Mouse (Mus musculus) CH12.LX (cell line): ENCODE measurements around the gene Wdr4. TPM values are rescaled to one million over a fixed set of nuclear protein-coding genes. Genes with fewer than 3 reads are reported as not detected.

ENCODE experiments used
- DNase-seq: peaks from one replicate; pipeline ENCODE4 v3.0.0-alpha.2; 2013; ENCODE audit errors: extremely low read depth
- H3K27ac ChIP-seq: 2 replicates; pipeline ENCODE4 v1.5.1; 2012; ENCODE audit warnings: low read depth, mild to moderate bottlenecking, control low read depth, moderate library complexity; ENCODE audit not compliant: insufficient read depth
- H3K27me3 ChIP-seq: replicated peaks from 2 replicates; pipeline ENCODE3; 2012; ENCODE audit warnings: inconsistent platforms
- H3K36me3 ChIP-seq, 2 experiments: replicated peaks in 1 of 2; 2 replicates each; pipeline versions ENCODE3 to v1.6.1; 2012; ENCODE audit warnings: inconsistent platforms in 1 of 2, low read length in 1 of 2, mild to moderate bottlenecking in 1 of 2, mixed read lengths in 1 of 2, moderate library complexity in 1 of 2; ENCODE audit not compliant: control insufficient read depth in 1 of 2, insufficient read depth in 1 of 2
- H3K4me1 ChIP-seq, 2 experiments: 2 replicates each; pipeline ENCODE4 v1.6.1; 2012; ENCODE audit warnings: inconsistent platforms in 1 of 2, moderate library complexity in 1 of 2; ENCODE audit not compliant: insufficient read depth in 2 of 2, control insufficient read depth in 1 of 2
- H3K4me2 ChIP-seq: 2 replicates; pipeline ENCODE4 v1.6.1; 2012; ENCODE audit warnings: low read depth, mild to moderate bottlenecking, control low read depth; ENCODE audit not compliant: poor library complexity, insufficient read depth, severe bottlenecking
- H3K4me3 ChIP-seq, 3 experiments: fragments of 150-350 bp in 1 of 3; sonication (generic) in 1 of 3; replicated peaks in 1 of 3; 2 replicates each; pipeline versions ENCODE3 to v1.5.1; 2011 to 2012; ENCODE audit warnings: low read depth in 2 of 3, low read length in 2 of 3, mild to moderate bottlenecking in 2 of 3, moderate library complexity in 2 of 3, control low read depth in 1 of 3, improper control_type of control experiment in 1 of 3, inconsistent platforms in 1 of 3, mixed read lengths in 1 of 3; ENCODE audit not compliant: poor library complexity in 1 of 3
- H3K79me2 ChIP-seq: replicated peaks from 2 replicates; pipeline ENCODE4 v1.6.1; 2012; ENCODE audit warnings: mild to moderate bottlenecking, moderate library complexity; ENCODE audit not compliant: control insufficient read depth, poor library complexity, insufficient read depth, severe bottlenecking; ENCODE audit errors: extremely low read depth
- H3K9ac ChIP-seq: 2 replicates; pipeline ENCODE4 v1.6.1; 2012; ENCODE audit warnings: low read depth, mild to moderate bottlenecking, control low read depth, moderate library complexity; ENCODE audit not compliant: insufficient read depth
- H3K9me3 ChIP-seq: replicated peaks from 2 replicates; pipeline ENCODE3; 2012; ENCODE audit warnings: low read length, inconsistent platforms, mixed read lengths
- BHLHE40 ChIP-seq: IDR thresholded peaks from 2 replicates; pipeline ENCODE4 v1.6.1; 2011; ENCODE audit warnings: mild to moderate bottlenecking, low read depth, low read length, improper control_type of control experiment
- CHD2 ChIP-seq: IDR thresholded peaks from 2 replicates; pipeline ENCODE4 v1.6.1; 2011; ENCODE audit warnings: low read length, improper control_type of control experiment
- CTCF ChIP-seq, 2 experiments: IDR thresholded peaks in 1 of 2; conservative IDR thresholded peaks in 1 of 2; 2 replicates each; pipeline ENCODE4 v1.5.1; 2011 to 2012; ENCODE audit warnings: low read depth in 2 of 2, low read length in 2 of 2, improper control_type of control experiment in 1 of 2, inconsistent platforms in 1 of 2, mild to moderate bottlenecking in 1 of 2, moderate library complexity in 1 of 2
- ELF1 ChIP-seq: IDR thresholded peaks from 2 replicates; pipeline ENCODE4 v1.6.1; 2014; ENCODE audit warnings: low read depth, mild to moderate bottlenecking, inconsistent platforms, low read length, improper control_type of control experiment
- ETS1 ChIP-seq: conservative IDR thresholded peaks from 2 replicates; pipeline ENCODE4 v1.6.1; 2012; ENCODE audit warnings: low read depth, mild to moderate bottlenecking, inconsistent platforms, low read length, improper control_type of control experiment, moderate library complexity
- IRF4 ChIP-seq: IDR thresholded peaks from 2 replicates; pipeline ENCODE4 v1.6.1; 2014; ENCODE audit warnings: low read depth, mild to moderate bottlenecking, inconsistent platforms, low read length, improper control_type of control experiment
- KAT2A ChIP-seq: IDR thresholded peaks from 2 replicates; pipeline ENCODE4 v1.6.1; 2012; ENCODE audit warnings: low read length, improper control_type of control experiment, inconsistent platforms; ENCODE audit not compliant: insufficient replicate concordance
- MXI1 ChIP-seq: IDR thresholded peaks from 2 replicates; pipeline ENCODE4 v1.6.1; 2011; ENCODE audit warnings: mild to moderate bottlenecking, low read depth, low read length, improper control_type of control experiment
- MYC ChIP-seq: IDR thresholded peaks from 2 replicates; pipeline ENCODE4 v1.6.1; 2011; ENCODE audit warnings: low read depth, mild to moderate bottlenecking, improper control_type of control experiment, low read length
- NRF1 ChIP-seq: IDR thresholded peaks from 2 replicates; pipeline ENCODE4 v1.6.1; 2014; ENCODE audit warnings: low read depth, mild to moderate bottlenecking, inconsistent platforms, low read length, improper control_type of control experiment, moderate library complexity
- PAX5 ChIP-seq: IDR thresholded peaks from 2 replicates; pipeline ENCODE4 v1.6.1; 2012; ENCODE audit warnings: low read length, inconsistent platforms, mixed read lengths
- POLR2A ChIP-seq: IDR thresholded peaks from 2 replicates; pipeline ENCODE4 v1.6.1; 2011; ENCODE audit warnings: low read depth, mild to moderate bottlenecking, improper control_type of control experiment, low read length
- USF2 ChIP-seq: conservative IDR thresholded peaks from 2 replicates; pipeline ENCODE4 v1.6.1; 2011; ENCODE audit warnings: low read depth, low read length, improper control_type of control experiment
- ZC3H11A ChIP-seq: IDR thresholded peaks from 2 replicates; pipeline ENCODE4 v1.6.1; 2012; ENCODE audit warnings: low read depth, mild to moderate bottlenecking, inconsistent platforms, low read length, improper control_type of control experiment
- dilution Hi-C: fragments of 300-500 bp; cut with MboI; formaldehyde crosslinking; loops from 2 replicates; pipeline ENCODE4 v1.14.3; 2020; ENCODE audit warnings: low sequenced_read_pairs; ENCODE audit not compliant: extremely low pct_unique_long_range_greater_than_20kb, extremely low pct_ligation_motif_present
- in situ Hi-C: fragments of 300-500 bp; cut with MboI; formaldehyde crosslinking; loops from 3 replicates; pipeline ENCODE4 v1.14.3; 2019; ENCODE audit warnings: low sequenced_read_pairs, low pct_ligation_motif_present, low pct_unique_long_range_greater_than_20kb, mixed read lengths
- polyA plus RNA-seq: library from polyadenylated mRNA; unstranded; fragments of >175 nt; gene quantifications from 2 replicates; pipeline ENCODE4 v1.2.1, GENCODE M21; 2012; ENCODE audit warnings: low read depth; ENCODE audit not compliant: insufficient read length
- total RNA-seq, 2 experiments: library from RNA; depleted of rRNA; stranded (reverse); fragments of 300-350 nt in 1 of 2; fragments of >200 nt in 1 of 2; gene quantifications; 2 replicates each; pipeline ENCODE4 v1.2.3; 2012 to 2014

Wdr4 gene
- total and polyA plus RNA-seq, 3 experiments = 48.3 to 56.2 (median 51.4) TPM

- in situ Hi-C loops (no loop called here), dilution Hi-C loops (no loop called here)
- peaks cover 91 to 100% of the 10 kb centered on the region in 2 experiments for H3K36me3 ChIP-seq
Observed at GRCm38 (mm10) chr17:31503337-31503736, 16.4 kb downstream of the Wdr4 start.

GRCm38 (mm10) chr17:31502261-31502927, 17.4 kb downstream of the Wdr4 start:
- Histone ChIP-seq H3K27me3 (no peaks in the 10 kb centered on the region), H3K9me3 (no peaks in the 10 kb centered on the region), H3K9ac (no peak overlapping the region), H3K4me3 (no peak overlapping the region), H3K27ac (no peak overlapping the region), H3K4me2 (no peak overlapping the region), H3K79me2 (peaks cover 7% of the 10 kb centered on the region), H3K4me1 (peaks cover 0 to 6% of the 10 kb centered on the region in 2 experiments; a peak in 2 of 4 replicates)
- in situ Hi-C loops (no loop called here), dilution Hi-C loops (no loop called here)
- no peak for TF ChIP-seq KAT2A
- TF ChIP-seq MYC = no peak
- TF ChIP-seq, all 38 proteins: peak for 0
- H3K36me3 ChIP-seq = peaks cover 91 to 100% of the 10 kb centered on the region in 2 experiments
- no peak for DNase-seq

More at GRCm38 (mm10) chr17:31503337-31503736, 16.4 kb downstream of the Wdr4 start:
- Histone ChIP-seq H3K27me3 (no peaks in the 10 kb centered on the region), H3K27ac (no peak overlapping the region), H3K4me2 (no peak overlapping the region), H3K9me3 (no peaks in the 10 kb centered on the region), H3K9ac (no peak overlapping the region), H3K4me1 (peaks cover 0 to 7% of the 10 kb centered on the region in 2 experiments; a peak in 2 of 4 replicates), H3K4me3 (no peak overlapping the region), H3K79me2 (peaks cover 7% of the 10 kb centered on the region)
- TF ChIP-seq CHD2 (no peak), MYC (no peak), PAX5 (no peak), ZC3H11A (no peak), ELF1 (no peak), IRF4 (no peak), CTCF (conservative IDR thresholded peaks at IDR 0.05 in 1 of 2, IDR thresholded peaks at IDR 0.05 in 1 of 2; ENCODE audit: low read depth in 2 of 2, low read length in 2 of 2) (no peak), KAT2A (no peak), MXI1 (no peak), USF2 (no peak), ETS1 (no peak), BHLHE40 (no peak)
- no peak for DNase-seq

- no peak overlapping the region for H3K4me2 ChIP-seq
- no peak overlapping the region for H3K9ac ChIP-seq
- no peak overlapping the region for H3K27ac ChIP-seq
- no peak for DNase-seq
- peaks cover 3% of the 10 kb centered on the region for H3K79me2 ChIP-seq
- no peaks in the 10 kb centered on the region for H3K9me3 ChIP-seq
- in situ Hi-C loops = no loop called here
- no peak for TF ChIP-seq PAX5
- no peak for TF ChIP-seq POLR2A
- TF ChIP-seq NRF1 = no peak
- TF ChIP-seq ETS1 = no peak
- TF ChIP-seq, all 38 proteins: peak for 0
- dilution Hi-C loops = no loop called here
- Histone ChIP-seq H3K27me3 (no peaks in the 10 kb centered on the region), H3K4me1 (no peaks in the 10 kb centered on the region), H3K4me3 (no peak overlapping the region), H3K36me3 (peaks cover 94 to 99% of the 10 kb centered on the region in 2 experiments)
Observed at GRCm38 (mm10) chr17:31500908-31501307, 18.9 kb downstream of the Wdr4 start.
